Mouse (Mus musculus): ENCODE measurements around the gene Lbh.

The Lbh gene

DNA sequence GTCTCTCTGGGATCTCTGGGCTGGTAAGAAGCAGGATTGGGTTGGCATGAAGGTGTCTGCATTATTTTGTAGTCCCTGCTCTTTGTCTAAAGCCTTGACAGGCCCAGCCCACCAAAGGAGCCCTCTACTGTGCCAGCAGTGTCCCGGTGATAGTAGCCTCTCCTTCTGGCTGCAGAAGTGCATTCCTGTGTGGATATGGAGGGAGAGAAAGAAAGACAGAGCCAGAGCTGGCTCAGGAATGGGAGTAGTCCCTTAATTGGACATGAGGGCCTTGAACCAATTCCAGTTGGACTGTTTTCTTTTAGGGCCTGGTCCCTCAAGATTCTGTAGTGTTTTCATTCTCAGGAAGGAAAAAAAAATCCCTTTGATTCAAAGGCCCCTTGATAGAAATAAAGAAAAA is 6.4 kb upstream of the Lbh start:
- DNase-seq = no peak

DNA sequence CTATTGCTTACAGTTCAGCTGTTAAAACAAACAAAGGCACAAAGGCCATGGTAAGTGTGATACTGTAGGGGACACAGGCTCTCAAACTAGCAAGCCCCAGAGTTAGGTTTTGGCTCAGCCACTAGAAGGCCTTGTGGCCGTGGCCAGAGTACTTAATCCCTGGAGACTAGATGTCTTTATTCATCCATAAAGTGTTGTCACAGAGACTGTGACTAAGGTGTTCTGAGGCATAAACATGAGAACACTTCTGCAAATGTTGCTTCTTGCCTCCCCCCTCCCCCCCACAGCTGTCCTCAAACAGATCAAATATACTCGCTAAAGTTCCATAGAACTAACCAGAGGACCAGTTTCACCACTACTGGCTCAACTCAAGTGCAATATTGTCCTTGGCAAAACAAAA is 4.0 kb upstream of the Lbh start:
- DNase-seq = no peak

GRCm38 (mm10) chr17:72917241-72918030 is 669 bp upstream of the Lbh start:
- peak; percentile 81 for DNase-seq

GRCm38 (mm10) chr17:72918571-72919541 is 751 bp downstream of the Lbh start:
- DNase-seq = peak; percentile 78

GRCm38 (mm10) chr17:72919641-72920040 is 1.5 kb downstream of the Lbh start:
- no peak for DNase-seq

DNA sequence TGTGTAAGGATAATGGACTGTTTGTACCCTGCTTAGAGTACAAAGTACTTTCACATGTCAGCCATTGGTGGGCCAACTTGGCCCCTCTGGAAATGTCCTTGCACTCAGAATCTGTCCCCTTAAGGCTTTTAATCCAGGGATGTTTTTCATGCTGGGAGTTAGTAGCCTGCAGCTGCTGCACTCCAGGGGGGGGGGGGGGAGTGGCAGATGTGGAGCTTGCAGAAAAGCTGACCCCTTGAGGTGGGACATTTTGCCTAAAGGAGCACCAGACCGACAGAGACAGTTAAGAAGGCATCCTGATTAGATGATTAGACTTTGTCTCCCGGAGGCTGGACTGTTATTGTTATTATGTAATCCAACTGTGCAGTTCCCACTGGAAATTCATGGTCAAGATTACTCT is 2.3 kb downstream of the Lbh start:
- no peak for DNase-seq

GRCm38 (mm10) chr17:72920971-72921370 is 2.9 kb downstream of the Lbh start:
- no peak for DNase-seq

GRCm38 (mm10) chr17:72922206-72922605 is 4.1 kb downstream of the Lbh start:
- DNase-seq = no peak

- no peak for DNase-seq
Measured at GRCm38 (mm10) chr17:72923283-72923682, 5.2 kb downstream of the Lbh start.

- DNase-seq = no peak
Measured at GRCm38 (mm10) chr17:72924295-72924694, 6.2 kb downstream of the Lbh start.

DNA sequence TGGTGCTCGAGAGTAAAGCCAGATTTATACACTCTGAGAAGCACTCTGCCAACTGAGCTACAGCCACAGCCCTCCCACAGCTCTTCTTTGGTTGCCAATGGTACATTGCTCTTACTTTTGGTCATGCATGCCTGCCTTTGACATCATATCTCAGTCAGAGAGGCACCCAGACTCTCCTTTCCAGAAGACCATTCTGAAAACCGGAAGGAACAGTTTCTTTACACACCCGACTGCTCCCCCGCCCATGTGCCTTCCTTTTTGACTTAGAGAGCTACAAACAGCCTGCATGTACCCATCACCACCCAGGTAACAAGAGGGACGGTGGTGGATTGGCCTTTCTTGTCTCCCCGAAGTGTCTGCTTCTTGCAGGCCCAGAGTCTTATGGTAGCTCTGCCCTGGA is 7.0 kb downstream of the Lbh start:
- no peak for DNase-seq

DNA sequence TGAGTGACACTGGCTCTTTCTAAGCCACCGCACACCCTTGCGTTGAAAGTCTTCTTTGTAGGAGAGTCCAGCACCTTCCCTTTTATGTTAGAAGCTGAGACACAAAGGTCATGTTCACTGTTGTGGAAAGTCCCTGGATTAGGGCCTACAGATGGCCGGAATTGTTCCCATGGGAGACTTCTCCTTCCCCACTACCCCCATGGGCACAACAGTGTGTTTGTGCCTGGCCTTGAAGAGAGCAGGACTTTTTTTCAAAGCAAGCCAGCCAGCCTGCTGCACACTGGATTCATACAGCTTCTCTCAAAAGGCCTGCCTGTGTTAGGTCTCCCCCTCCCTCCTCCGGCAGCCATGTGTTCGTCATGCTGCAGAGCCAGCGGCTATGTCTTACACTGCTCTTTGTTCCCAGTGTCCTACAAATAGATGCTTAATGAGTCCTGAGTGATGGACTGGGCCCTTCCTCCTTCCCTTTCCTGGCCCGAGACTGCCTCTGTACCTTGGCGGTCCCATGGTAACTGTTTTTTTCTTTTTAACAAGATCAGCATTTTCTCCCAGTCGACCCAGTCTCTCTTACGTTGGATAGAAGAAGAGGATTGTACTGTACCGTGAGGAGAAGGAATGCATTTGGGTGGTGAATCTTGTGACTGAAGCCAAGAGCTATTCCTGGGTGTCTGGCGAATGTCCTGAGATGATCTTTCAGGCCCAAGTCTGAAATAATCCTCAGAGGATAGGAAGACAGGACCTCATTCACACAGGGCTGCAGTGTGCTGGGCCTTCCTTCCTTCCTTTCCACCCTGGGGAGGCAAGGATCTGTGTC is 7.9 kb downstream of the Lbh start:
- DNase-seq = peak; percentile 74

DNA sequence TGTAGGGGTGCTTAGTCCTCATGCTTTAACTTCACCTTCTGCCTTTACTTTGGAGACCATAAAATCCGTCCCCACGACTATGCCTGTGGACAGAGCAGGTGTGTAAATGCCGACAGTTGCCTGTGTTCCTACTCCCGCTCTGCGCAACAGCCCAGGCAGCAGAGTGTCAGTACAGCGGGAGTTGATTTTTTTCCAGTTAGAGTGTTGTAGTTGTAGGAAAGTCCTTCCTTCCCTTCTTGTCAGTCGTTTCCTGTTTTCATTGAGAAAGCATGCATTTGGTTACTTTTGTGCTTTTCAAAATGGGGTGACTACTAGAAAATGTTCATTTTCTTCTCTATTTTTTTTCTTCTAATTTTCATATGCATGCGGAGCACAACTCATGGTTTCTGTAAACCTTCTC is 8.9 kb downstream of the Lbh start:
- DNase-seq = no peak

DNA sequence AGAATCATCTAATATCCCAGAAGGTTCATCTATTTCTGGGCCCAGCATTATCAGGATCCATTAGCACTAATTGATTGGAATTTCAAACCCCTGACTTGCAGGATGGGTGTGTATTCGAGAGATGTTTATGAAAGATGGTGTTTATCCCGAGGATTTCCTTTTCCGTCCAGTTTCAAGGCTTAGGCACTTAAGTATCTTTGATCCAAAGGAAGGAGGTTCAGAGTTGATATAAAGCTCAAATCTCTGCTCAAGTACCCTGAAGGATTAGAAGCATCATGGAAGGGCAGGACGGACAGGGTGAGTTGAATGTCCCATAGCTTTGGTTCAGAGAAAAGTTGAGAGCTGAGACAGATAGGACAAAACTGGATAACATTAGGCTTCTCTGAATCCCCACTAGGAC is 15.0 kb downstream of the Lbh start:
- no peak for DNase-seq

- no peak for DNase-seq
Measured at GRCm38 (mm10) chr17:72934146-72934545, 16.0 kb downstream of the Lbh start.

GRCm38 (mm10) chr17:72934653-72935052 is 16.5 kb downstream of the Lbh start:
- DNase-seq = no peak

DNA sequence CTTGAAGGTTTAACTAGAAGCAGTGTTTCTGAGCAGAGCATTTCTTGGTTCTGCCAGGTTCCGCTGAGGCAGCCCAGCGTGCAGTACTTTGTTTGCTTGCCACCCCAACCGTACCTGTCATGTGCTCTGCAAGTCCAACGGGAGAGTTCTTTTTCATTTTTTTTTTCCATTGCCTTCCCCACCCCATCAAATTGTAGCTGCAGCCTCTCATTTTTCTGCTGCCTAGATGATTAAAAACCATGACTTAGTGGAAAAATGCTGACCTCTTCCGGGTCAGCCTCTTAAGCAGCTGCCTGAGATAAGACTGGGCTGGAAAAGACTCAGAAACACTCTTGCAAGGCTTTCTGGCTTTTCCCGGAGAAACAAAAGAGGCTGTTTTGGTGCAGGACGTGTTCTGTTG is 17.8 kb downstream of the Lbh start:
- DNase-seq = no peak

DNA sequence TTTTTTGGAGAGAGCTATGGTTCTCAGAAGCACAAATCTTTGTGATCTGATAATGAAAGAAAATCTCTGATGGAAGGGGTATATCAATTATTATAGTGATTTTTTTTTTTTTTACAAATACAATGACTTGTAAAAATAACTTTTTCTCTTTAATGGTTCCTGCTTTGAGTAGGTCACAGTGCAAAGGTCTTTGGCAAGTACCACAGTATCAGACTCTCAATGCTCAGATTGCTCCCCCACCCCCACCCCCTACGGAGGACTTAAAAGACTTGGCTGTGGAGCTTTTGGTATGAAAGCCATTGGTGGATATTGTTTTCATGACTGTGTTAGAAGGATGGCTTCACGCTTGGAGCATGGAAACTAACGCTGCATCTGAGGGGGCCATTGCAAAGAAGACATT is 18.2 kb downstream of the Lbh start:
- no peak for DNase-seq

GRCm38 (mm10) chr17:72937204-72937603 is 19.1 kb downstream of the Lbh start:
- no peak for DNase-seq

GRCm38 (mm10) chr17:72938026-72938795 is 20.1 kb downstream of the Lbh start:
- no peak for DNase-seq

DNA sequence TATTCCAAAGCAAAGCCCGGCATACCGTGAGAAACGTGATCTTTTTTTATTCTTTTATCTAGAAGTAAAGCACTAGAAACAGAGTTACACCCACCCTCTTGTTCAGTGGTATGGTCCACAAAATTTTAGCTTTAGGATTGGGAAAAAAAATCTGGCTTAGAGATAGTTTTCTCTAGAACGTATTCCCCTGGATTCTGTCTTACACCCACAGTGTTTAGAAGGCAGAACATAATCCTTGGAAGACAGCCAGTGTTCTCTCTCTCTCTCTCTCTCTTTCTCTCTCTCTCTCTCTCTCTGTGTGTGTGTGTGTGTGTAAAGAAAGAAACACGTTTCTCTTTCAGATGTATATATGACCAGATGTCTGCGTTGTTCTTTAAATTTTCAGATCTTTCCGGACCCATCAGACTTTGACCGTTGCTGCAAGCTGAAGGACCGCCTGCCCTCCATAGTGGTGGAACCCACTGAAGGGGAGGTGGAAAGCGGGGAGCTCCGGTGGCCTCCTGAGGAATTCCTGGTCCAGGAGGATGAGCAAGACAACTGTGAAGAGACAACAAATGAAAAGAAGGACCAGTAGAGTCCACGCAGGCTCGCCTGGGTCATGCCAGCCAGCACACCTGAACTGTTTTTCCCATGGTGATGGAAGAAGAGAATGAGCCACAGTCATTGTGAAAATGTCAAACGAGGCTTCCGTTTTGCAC is 20.9 kb downstream of the Lbh start:
- no peak for DNase-seq

DNA sequence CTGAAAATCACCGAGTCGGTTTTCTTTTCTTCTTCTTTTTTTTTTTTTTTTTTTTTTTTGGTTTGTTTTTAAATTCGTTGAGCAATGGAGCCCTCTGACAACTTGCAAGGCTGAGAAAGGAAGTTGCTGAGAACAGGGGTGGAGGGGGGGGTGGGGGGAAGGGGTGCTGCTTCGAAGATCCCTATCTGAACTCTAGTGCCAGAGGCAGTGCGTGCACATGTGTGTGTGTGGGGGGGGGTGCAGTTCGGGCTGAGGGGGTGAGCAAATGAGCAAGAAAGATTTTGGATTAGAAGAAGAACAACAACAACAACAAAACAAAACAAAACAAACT is 21.4 kb downstream of the Lbh start:
- no peak for DNase-seq

Data from embryo, embryonic 11 days (tissue).